Mouse (Mus musculus): Measurements from ENCODE around the gene Pak1.
A peak's percentile ranks its signal among the peaks of the same experiment; 100 is the strongest.

The Pak1 gene

GRCm38 (mm10) chr7:97788190-97788668 is at the start of gene Pak1:
Gene Pak1 (plus strand): TSS chr7:97788541.
- DNase-seq (ENCODE audit: low read depth, low spot score), result peak; percentile 88

GRCm38 (mm10) chr7:97740948-97741347 is 47.4 kb upstream of the Pak1 start:
- no peak for DNase-seq (ENCODE audit: low read depth, low spot score)

DNA sequence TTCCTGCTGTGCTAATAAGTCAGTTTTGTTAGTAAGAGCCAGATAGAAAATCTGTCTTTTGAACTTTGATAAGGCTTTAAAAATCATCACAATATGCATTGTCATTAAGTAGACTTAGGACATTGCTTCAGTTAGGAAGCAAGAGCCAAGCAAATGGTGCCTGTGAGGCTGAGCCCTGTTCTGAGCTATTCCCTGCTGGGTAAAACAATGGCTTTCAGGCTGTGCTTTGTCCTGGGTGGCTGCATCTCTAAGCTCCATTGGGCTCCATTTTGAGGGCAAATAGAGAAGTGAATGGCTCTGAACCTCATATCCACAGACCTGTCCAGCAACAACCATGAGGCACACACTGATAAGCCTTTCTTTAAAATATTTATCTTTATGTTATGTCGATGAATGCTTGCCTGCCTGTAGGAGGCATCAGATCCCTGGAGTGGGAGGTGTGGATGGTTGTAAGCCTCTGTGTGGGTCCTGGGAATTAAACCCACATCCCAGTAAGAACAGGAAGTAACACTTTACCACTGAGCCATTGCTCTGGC is 46.5 kb upstream of the Pak1 start:
- no peak for DNase-seq (ENCODE audit: low read depth, low spot score)

- no peak for DNase-seq (ENCODE audit: low read depth, low spot score)
Observed at GRCm38 (mm10) chr7:97745299-97745698, 43.0 kb upstream of the Pak1 start.

GRCm38 (mm10) chr7:97747176-97747707 is 41.1 kb upstream of the Pak1 start:
- DNase-seq (ENCODE audit: low read depth, low spot score), result no peak

DNA sequence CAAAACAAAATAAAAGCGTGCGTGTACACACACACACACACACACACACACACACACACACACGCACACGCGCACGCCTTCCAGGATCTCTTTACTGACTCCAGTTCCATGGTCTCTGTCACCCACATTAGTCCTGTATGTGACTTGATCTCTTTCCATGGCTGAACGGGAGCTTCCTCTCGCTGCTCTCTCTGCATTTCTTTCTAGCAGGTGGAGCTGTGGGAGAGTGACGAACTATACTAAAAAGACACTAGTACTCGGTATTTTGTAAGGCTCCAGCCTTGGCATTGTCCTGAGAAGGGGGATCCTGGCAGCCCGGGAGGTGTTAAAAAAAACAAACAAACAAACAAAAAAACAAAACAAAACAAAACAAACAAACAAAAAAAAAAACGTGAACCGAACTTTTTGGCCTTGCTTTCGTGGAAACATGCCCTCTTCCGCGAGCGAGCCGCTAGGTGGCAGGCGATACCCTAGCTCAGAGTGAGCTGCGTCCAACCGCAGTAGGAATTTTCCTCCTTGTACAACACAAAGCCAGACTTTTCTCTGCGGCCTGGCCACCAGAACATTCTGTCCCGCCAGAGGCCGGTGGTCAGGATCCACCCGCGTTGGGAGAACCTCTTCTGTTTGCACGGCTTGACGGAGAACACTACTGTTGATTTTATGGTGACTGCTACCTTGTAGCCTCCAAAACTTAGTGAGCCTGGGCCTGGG is 40.4 kb upstream of the Pak1 start:
- no peak for DNase-seq (ENCODE audit: low read depth, low spot score)

DNA sequence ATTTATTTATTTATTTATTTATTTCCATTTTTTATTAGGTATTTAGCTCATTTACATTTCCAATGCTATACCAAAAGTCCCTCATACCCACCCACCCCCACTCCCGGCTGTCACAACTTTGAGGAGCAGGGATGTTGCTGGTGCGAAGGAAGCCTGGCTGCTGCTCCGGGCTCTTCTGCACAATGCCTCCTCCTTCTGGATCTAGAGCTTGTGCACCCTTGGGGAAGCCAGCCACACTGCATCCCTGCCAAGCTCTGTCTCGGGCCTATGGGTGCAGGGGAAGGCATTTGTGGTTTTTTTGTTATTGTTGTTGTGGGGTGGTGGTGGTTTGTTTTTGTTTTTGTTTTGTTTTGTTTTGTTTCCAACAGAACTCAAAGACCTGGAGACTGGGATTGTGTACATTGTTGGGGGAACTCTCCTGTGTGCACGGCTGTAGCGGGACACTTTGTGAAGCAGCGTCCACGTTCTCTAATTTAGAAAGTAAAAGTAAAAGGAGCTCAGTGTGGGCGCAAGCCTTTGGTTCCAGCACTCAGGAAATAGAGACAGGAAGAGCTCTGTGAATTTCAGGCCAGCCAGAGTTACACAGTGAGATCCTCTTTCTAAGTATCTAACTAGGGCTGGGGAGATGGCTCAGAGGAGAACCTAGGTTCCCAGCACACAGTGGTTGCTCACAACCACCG is 39.7 kb upstream of the Pak1 start:
- DNase-seq (ENCODE audit: low read depth, low spot score), result no peak

GRCm38 (mm10) chr7:97749207-97750190 is 38.8 kb upstream of the Pak1 start:
- DNase-seq (ENCODE audit: low read depth, low spot score), result no peak

GRCm38 (mm10) chr7:97756967-97757881 is 31.1 kb upstream of the Pak1 start:
- DNase-seq (ENCODE audit: low read depth, low spot score), result no peak

GRCm38 (mm10) chr7:97764591-97764990 is 23.8 kb upstream of the Pak1 start:
- DNase-seq (ENCODE audit: low read depth, low spot score), result no peak

DNA sequence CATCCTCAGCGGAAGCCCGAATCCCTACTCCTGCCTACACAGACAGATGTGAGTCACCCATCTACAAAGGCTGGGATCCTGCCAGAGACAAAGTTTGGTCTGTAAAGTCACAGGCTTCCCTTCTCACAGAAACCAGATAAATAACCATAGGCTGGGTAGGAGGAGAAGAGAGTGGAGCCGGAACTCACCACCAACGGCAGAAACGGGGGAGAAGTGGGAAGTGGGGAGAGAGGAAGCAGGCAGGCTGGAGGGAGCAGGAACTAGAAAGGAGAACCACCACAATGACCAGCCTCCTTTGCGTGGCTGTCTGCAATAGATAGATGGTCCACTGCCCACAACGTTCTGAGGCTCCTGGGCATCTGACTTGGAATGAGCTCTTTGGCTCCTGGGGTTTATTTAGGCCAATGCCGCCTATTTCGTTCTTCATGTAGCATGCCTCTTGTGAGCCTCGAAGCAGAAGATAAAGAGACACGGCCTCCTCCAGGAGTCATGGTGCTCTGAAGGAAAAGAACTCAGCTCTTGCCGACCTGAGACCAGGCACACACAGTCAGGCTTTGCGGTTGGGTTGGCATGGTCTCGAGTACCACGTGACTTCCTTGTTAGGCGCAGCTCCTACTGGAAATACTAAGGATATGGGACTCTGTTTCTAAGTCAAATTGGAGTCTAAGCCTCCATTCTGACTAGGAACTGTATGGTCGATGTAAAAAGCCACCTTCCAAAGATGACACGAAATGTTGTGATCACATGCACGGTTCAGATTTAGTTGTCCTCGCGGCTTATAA is 23.0 kb upstream of the Pak1 start:
- DNase-seq (ENCODE audit: low read depth, low spot score), result no peak

DNA sequence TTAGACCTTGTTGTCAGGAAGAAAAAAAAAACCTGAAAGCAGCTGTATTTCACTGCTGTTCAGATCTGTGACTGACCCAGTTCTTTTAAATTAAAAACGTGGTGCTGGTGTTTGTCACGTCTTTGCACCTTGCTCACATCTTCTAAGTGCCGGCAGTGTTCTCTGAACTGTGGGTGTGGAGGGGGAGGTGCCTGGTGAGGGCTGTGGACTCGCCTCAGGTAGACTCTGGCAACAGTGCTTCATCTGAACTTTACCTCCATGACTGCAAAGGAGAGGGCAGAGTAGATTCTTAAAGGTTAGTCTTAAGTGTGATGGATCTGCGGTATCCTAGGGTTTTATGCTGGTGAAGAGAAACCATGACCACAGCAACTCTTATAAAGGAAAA is 22.4 kb upstream of the Pak1 start:
- no peak for DNase-seq (ENCODE audit: low read depth, low spot score)

DNA sequence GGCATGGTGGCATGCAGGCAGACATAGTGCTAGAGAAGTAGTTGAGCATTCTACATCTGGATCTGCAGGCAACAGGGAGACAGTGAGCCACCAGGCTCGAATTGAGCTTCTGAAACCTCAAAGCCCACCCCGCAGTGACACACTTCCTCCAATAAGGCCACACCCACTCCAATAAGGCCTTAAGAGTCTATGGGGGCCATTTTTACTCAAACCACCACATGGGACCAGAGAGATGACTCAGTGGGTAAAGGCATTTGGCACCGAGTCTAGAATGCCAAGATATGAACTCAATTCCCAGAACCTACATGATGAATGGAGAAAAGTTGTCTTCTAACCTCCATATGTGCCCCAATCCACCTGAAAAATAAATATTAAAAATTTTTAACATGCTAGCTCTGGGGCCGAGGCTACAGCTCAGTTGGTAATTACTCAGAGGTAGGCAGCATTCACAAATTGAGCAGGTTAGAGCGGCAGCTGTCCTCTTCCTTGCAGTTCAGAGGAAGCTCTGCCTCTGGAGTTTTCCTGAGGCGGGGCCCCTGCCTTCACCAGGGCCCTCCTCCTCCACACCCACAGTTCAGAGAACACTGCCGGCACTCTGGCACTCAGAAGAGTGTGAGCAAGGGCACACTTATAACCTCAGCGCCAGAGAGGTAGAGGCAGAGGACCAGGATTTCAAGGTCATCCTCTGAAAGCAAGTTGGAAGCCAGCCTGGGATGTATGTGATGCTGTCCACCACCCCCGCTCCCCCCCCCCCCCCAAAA is 21.8 kb upstream of the Pak1 start:
- DNase-seq (ENCODE audit: low read depth, low spot score), result no peak

DNA sequence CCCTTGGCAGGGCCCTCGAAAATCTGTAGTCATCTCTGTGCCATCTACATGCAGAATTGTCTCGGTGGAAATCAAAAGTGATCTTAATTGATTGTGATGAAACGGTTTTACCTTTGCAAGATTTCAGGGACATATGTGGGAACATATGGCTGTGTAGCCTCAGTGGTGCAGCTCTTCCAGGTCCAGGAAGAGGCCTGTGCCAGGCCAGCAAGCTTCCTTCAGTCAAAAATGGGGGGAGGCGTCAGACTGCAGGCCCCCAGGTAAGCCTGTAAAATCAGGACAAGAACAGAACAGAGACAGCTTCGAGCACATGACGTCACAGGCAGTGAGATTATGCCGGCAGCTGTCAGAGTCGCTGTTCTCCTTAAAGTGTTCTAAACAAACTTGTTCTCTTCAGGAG is 20.5 kb upstream of the Pak1 start:
- no peak for DNase-seq (ENCODE audit: low read depth, low spot score)

DNA sequence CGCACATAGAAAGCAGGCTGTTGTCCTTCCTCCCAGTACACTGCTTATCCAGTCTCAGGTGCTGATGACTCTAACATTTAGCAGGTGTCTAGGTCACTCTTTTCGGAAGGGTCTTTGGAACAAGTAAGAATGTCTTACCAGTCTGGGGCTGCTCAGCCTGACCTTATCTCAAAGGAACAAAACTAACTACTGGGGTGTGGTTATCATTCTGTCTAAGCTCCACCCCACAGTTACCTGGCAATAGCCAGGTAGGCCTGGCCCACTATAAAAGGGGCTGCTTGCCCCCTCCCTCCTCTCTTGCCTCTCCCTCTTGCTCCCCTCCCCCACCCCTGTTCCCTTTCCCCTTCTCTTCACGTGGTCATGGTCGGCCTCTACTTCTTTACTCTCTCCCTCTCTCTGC is 19.3 kb upstream of the Pak1 start:
- no peak for DNase-seq (ENCODE audit: low read depth, low spot score)

- DNase-seq (ENCODE audit: low read depth, low spot score), result no peak
Observed at GRCm38 (mm10) chr7:97770841-97771620, 17.3 kb upstream of the Pak1 start.

GRCm38 (mm10) chr7:97775380-97775779 is 13.0 kb upstream of the Pak1 start:
- no peak for DNase-seq (ENCODE audit: low read depth, low spot score)

- DNase-seq (ENCODE audit: low read depth, low spot score), result no peak
Observed at GRCm38 (mm10) chr7:97775923-97776322, 12.4 kb upstream of the Pak1 start.
